Mouse (Mus musculus): ENCODE measurements around the gene Olfr1124. TPM values are rescaled to one million over a fixed set of nuclear protein-coding genes. Genes with fewer than 3 reads are reported as not detected.

The Olfr1124 gene
- polyA plus RNA-seq, 1 experiment from 2014 or later: not detected

DNA sequence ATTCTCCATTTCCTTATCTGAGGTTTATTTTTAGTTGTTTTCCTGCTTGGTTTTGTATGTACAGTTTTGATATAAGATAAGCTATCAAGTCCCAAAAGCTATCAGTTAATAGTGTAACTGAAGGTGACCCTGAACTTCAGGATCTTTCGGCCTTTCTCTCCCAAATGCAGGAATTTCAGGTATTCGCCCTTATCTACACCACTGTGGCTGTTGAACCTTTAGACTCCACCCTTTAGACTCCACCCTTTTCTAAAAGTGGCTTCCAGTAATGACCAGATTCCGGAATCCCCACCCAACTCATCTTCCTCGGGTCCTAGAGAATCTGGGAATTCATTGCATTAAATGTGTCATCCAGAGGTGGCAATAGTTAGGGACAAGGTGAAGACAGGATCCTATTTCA lies 51.1 kb downstream of the Olfr1124 start:
- ATAC-seq (ENCODE audit: low FRiP score) (no peak), DNase-seq (ENCODE audit: low spot score) (no peak)
- no peaks in the 10 kb centered on the region for H3K9me3 ChIP-seq (ENCODE audit: control insufficient read depth, low read length)
- no peak overlapping the region for H3K27ac ChIP-seq
- H3K4me3 ChIP-seq (replicated peaks; ENCODE audit: low read length): no peak overlapping the region
- H3K4me1 ChIP-seq (replicated peaks; ENCODE audit: control insufficient read depth, insufficient read depth, low read length): no peaks in the 10 kb centered on the region
- WGBS: 82% methylated on average over 4 of the region's 4 CpGs
- no peaks in the 10 kb centered on the region for H3K27me3 ChIP-seq (ENCODE audit: control insufficient read depth, insufficient read depth, low read length)
- no peak overlapping the region for H3K4me2 ChIP-seq (replicated peaks)
- H3K36me3 ChIP-seq (replicated peaks; ENCODE audit: control insufficient read depth, insufficient read depth): no peaks in the 10 kb centered on the region
- H3K9ac ChIP-seq: no peak overlapping the region

- 81% methylated on average over 2 of the region's 2 CpGs for WGBS
- H3K4me3 ChIP-seq (replicated peaks; ENCODE audit: low read length): no peak overlapping the region
- H3K4me2 ChIP-seq (replicated peaks): no peak overlapping the region
- no peaks in the 10 kb centered on the region for H3K36me3 ChIP-seq (replicated peaks; ENCODE audit: control insufficient read depth, insufficient read depth)
- no peaks in the 10 kb centered on the region for H3K9me3 ChIP-seq (ENCODE audit: control insufficient read depth, low read length)
- H3K27ac ChIP-seq: no peak overlapping the region
- no peaks in the 10 kb centered on the region for H3K27me3 ChIP-seq (ENCODE audit: control insufficient read depth, insufficient read depth, low read length)
- DNase-seq (ENCODE audit: low spot score) (no peak), ATAC-seq (ENCODE audit: low FRiP score) (no peak)
- no peaks in the 10 kb centered on the region for H3K4me1 ChIP-seq (replicated peaks; ENCODE audit: control insufficient read depth, insufficient read depth, low read length)
- no peak overlapping the region for H3K9ac ChIP-seq
These were observed 52.2 kb downstream of the Olfr1124 start for GRCm38 (mm10) chr2:87482276-87482675.

Other genes starting within 250 kb of the Olfr1124 start
- gene Olfr1112, start 242.5 kb upstream of the Olfr1124 start, polyA plus RNA-seq (2014; fragmentation: Nextera tagmentation; extraction: Ambion mirVana): not detected in 2 replicates
- gene Olfr1113, start 221.3 kb upstream of the Olfr1124 start, polyA plus RNA-seq (2014; fragmentation: Nextera tagmentation; extraction: Ambion mirVana): not detected in 2 replicates
- gene Olfr1115, start 182.3 kb upstream of the Olfr1124 start, polyA plus RNA-seq (2014; fragmentation: Nextera tagmentation; extraction: Ambion mirVana): not detected in 2 replicates
- not detected in 2 replicates for gene Olfr1116, start 162.7 kb upstream of the Olfr1124 start, polyA plus RNA-seq (2014; fragmentation: Nextera tagmentation; extraction: Ambion mirVana)
- not detected in 2 replicates for gene Olfr1118, start 122.7 kb upstream of the Olfr1124 start, polyA plus RNA-seq (2014; fragmentation: Nextera tagmentation; extraction: Ambion mirVana)
- gene Olfr1120, start 75.5 kb upstream of the Olfr1124 start, polyA plus RNA-seq (2014; fragmentation: Nextera tagmentation; extraction: Ambion mirVana): not detected in 2 replicates
- gene Olfr1121, start 60.4 kb upstream of the Olfr1124 start, polyA plus RNA-seq (2014; fragmentation: Nextera tagmentation; extraction: Ambion mirVana): not detected in 2 replicates
- gene Olfr1122, start 44.4 kb upstream of the Olfr1124 start, polyA plus RNA-seq (2014; fragmentation: Nextera tagmentation; extraction: Ambion mirVana): not detected in 2 replicates
- not detected in 2 replicates for gene Olfr1123, start 13.6 kb upstream of the Olfr1124 start, polyA plus RNA-seq (2014; fragmentation: Nextera tagmentation; extraction: Ambion mirVana)
- not detected in 2 replicates for gene Olfr1126, start 23.7 kb downstream of the Olfr1124 start, polyA plus RNA-seq (2014; fragmentation: Nextera tagmentation; extraction: Ambion mirVana)
- gene Pramel7, start 66.8 kb downstream of the Olfr1124 start, polyA plus RNA-seq (2014; fragmentation: Nextera tagmentation; extraction: Ambion mirVana): not detected in 2 replicates
- gene Pramel6, start 76.3 kb downstream of the Olfr1124 start, polyA plus RNA-seq (2014; fragmentation: Nextera tagmentation; extraction: Ambion mirVana): not detected in 2 replicates
- gene Olfr153, start 101.5 kb downstream of the Olfr1124 start, polyA plus RNA-seq (2014; fragmentation: Nextera tagmentation; extraction: Ambion mirVana): not detected in 2 replicates
- gene Olfr1128, start 115.3 kb downstream of the Olfr1124 start, polyA plus RNA-seq (2014; fragmentation: Nextera tagmentation; extraction: Ambion mirVana): not detected in 2 replicates
- not detected in 2 replicates for gene Olfr1129, start 143.6 kb downstream of the Olfr1124 start, polyA plus RNA-seq (2014; fragmentation: Nextera tagmentation; extraction: Ambion mirVana)
- gene Olfr1130, start 175.9 kb downstream of the Olfr1124 start, polyA plus RNA-seq (2014; fragmentation: Nextera tagmentation; extraction: Ambion mirVana): not detected in 2 replicates
- not detected in 2 replicates for gene Olfr1131, start 196.8 kb downstream of the Olfr1124 start, polyA plus RNA-seq (2014; fragmentation: Nextera tagmentation; extraction: Ambion mirVana)
- gene Olfr1132, start 207.3 kb downstream of the Olfr1124 start, polyA plus RNA-seq (2014; fragmentation: Nextera tagmentation; extraction: Ambion mirVana): not detected in 2 replicates
- gene Olfr1133, start 217.1 kb downstream of the Olfr1124 start, polyA plus RNA-seq (2014; fragmentation: Nextera tagmentation; extraction: Ambion mirVana): not detected in 2 replicates
- gene Olfr1134, start 228.2 kb downstream of the Olfr1124 start, polyA plus RNA-seq (2014; fragmentation: Nextera tagmentation; extraction: Ambion mirVana): not detected in 2 replicates
- not detected in 2 replicates for gene Olfr1135, start 243.4 kb downstream of the Olfr1124 start, polyA plus RNA-seq (2014; fragmentation: Nextera tagmentation; extraction: Ambion mirVana)

Data from hindbrain, embryonic 14.5 days (tissue).